Mouse (Mus musculus) embryonic fibroblast, embryonic 13.5 days (primary cell): Measurements from ENCODE around the gene Gm9958.

ENCODE experiments used
- CTCF ChIP-seq: IDR thresholded peaks from 2 replicates; pipeline ENCODE4 v1.5.1; 2011; ENCODE audit warnings: mild to moderate bottlenecking, control low read depth, low read length, moderate library complexity, borderline replicate concordance; ENCODE audit not compliant: insufficient read depth
- POLR2A ChIP-seq: IDR thresholded peaks from 2 replicates; pipeline ENCODE4 v1.6.1; 2011; ENCODE audit warnings: low read depth, mild to moderate bottlenecking, control low read depth, low read length, moderate library complexity

- TF ChIP-seq CTCF (no peak), POLR2A (no peak)
Measured at GRCm38 (mm10) chr5:90393764-90394163, 26.8 kb downstream of the Gm9958 start.
